Mouse (Mus musculus) olfactory bulb, adult 2 months (tissue): ENCODE measurements around the gene Gbp5.

Source experiments
- CTCF ChIP-seq: fragments of 200-500 bp; IDR thresholded peaks from 2 replicates; pipeline ENCODE4 v1.5.1; 2012; ENCODE audit warnings: low read depth, mild to moderate bottlenecking, low read length, moderate library complexity; ENCODE audit not compliant: insufficient read depth
- POLR2A ChIP-seq: fragments of 200-500 bp; IDR thresholded peaks from 2 replicates; pipeline ENCODE4 v1.6.1; 2012; ENCODE audit warnings: mild to moderate bottlenecking, low read depth, low read length, moderate library complexity; ENCODE audit not compliant: insufficient read depth

DNA sequence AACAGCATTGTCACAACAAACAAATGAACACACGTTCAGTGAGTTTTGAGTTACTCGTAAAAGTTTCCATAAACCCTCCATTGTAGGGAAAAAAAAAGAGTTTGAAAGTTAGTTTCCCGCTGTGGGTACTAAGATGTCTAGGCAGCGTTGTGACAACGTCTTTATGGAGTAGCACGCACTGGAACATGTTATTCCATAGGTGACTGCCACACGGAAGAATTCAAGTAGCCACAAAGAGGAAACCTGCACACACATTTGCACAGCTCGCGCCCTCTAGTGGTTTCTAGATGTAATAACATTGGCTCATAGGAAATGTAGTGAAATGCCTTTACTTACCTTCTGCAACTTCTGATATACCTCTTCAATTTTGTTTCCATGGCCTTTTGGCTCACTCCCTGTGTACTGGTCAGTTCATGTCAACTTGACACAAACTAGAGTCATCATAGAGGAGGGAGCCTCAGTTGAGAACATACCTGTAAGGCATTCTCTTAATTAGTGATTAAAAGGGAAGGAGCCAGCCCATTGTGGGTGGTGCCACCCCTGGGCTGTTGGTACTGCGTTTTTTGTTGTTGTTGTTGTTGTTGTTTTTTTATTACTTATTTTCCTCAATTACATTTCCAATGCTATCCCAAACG is 19.3 kb upstream of the Gbp5 start:
- TF ChIP-seq POLR2A = no peak
- TF ChIP-seq CTCF = no peak
